Mouse (Mus musculus) MEL (cell line): ENCODE results near the gene Syt2. TPM values are rescaled to one million over a fixed set of nuclear protein-coding genes. Genes with fewer than 3 reads are reported as not detected.

Source experiments
- DNase-seq: peaks from one replicate; pipeline ENCODE4 v3.0.0; 2011; ENCODE audit warnings: low read depth, low spot score
- H3K27ac ChIP-seq: 2 replicates; pipeline ENCODE4 v1.5.1; 2012; ENCODE audit warnings: low read depth, mild to moderate bottlenecking, control low read depth, low read length, moderate library complexity; ENCODE audit not compliant: control insufficient read depth
- H3K27me3 ChIP-seq, 2 experiments: fragments of 150-350 bp in 1 of 2; sonication (generic) in 1 of 2; 2 replicates each; pipeline ENCODE4 v1.6.1; 2012; ENCODE audit warnings: low read length in 2 of 2, mild to moderate bottlenecking in 2 of 2, improper control_type of control experiment in 1 of 2, moderate library complexity in 1 of 2; ENCODE audit not compliant: insufficient read depth in 2 of 2, control insufficient read depth in 1 of 2
- H3K36me3 ChIP-seq, 2 experiments: 2 replicates each; pipeline ENCODE4 v1.6.1; 2012 to 2014; ENCODE audit warnings: low read length in 2 of 2, improper control_type of control experiment in 1 of 2, inconsistent platforms in 1 of 2, mild to moderate bottlenecking in 1 of 2; ENCODE audit not compliant: insufficient read depth in 2 of 2, control insufficient read depth in 1 of 2
- H3K4me1 ChIP-seq, 2 experiments: fragments of 150-350 bp in 1 of 2; sonication (generic) in 1 of 2; 2 replicates each; pipeline ENCODE4 v1.6.1; 2012; ENCODE audit warnings: low read length in 2 of 2, improper control_type of control experiment in 1 of 2, mild to moderate bottlenecking in 1 of 2; ENCODE audit not compliant: insufficient read depth in 2 of 2, control insufficient read depth in 1 of 2
- H3K4me3 ChIP-seq, 2 experiments: fragments of 150-350 bp in 1 of 2; sonication (generic) in 1 of 2; 2 replicates each; pipeline ENCODE4 v1.5.1; 2012; ENCODE audit warnings: low read depth in 2 of 2, low read length in 2 of 2, mild to moderate bottlenecking in 2 of 2, moderate library complexity in 2 of 2, control low read depth in 1 of 2, improper control_type of control experiment in 1 of 2; ENCODE audit not compliant: control insufficient read depth in 1 of 2, insufficient read depth in 1 of 2
- H3K79me2 ChIP-seq: 2 replicates; pipeline ENCODE4 v1.6.1; 2012; ENCODE audit warnings: mild to moderate bottlenecking, low read length, moderate library complexity; ENCODE audit not compliant: control insufficient read depth, poor library complexity, insufficient read depth
- H3K9ac ChIP-seq: 2 replicates; pipeline ENCODE4 v1.6.1; 2012; ENCODE audit warnings: low read depth, mild to moderate bottlenecking, control low read depth, low read length, moderate library complexity; ENCODE audit not compliant: control insufficient read depth, poor library complexity, severe bottlenecking
- H3K9me3 ChIP-seq: fragments of 150-350 bp; sonication (generic); replicated peaks from 2 replicates; pipeline ENCODE4 v1.6.1; 2012; ENCODE audit warnings: mild to moderate bottlenecking, low read length, improper control_type of control experiment, moderate library complexity; ENCODE audit not compliant: insufficient read depth
- CHD1 ChIP-seq: IDR thresholded peaks from 2 replicates; pipeline ENCODE4 v1.6.1; 2012; ENCODE audit warnings: low read depth, mild to moderate bottlenecking, inconsistent platforms, low read length, improper control_type of control experiment
- CHD2 ChIP-seq: IDR thresholded peaks from 2 replicates; pipeline ENCODE4 v1.6.1; 2011; ENCODE audit warnings: low read length, improper control_type of control experiment
- CTCF ChIP-seq, 3 experiments: IDR thresholded peaks in 2 of 3; conservative IDR thresholded peaks in 1 of 3; 2 replicates each; pipeline ENCODE4 v1.5.1; 2011 to 2012; ENCODE audit warnings: low read length in 3 of 3, low read depth in 2 of 3, mild to moderate bottlenecking in 2 of 3, improper control_type of control experiment in 1 of 3, inconsistent platforms in 1 of 3, mixed read lengths in 1 of 3, moderate library complexity in 1 of 3; ENCODE audit not compliant: control insufficient read depth in 1 of 3, insufficient read depth in 1 of 3, poor library complexity in 1 of 3, severe bottlenecking in 1 of 3
- E2F4 ChIP-seq: IDR thresholded peaks from 2 replicates; pipeline ENCODE4 v1.6.1; 2011; ENCODE audit warnings: low read depth, low read length, improper control_type of control experiment, borderline replicate concordance
- ELF1 ChIP-seq: IDR thresholded peaks from 2 replicates; pipeline ENCODE4 v1.6.1; 2014; ENCODE audit warnings: low read depth, mild to moderate bottlenecking, inconsistent platforms, low read length, improper control_type of control experiment, moderate library complexity
- EP300 ChIP-seq, 2 experiments: IDR thresholded peaks; 2 replicates each; pipeline ENCODE4 v1.6.1; 2011; ENCODE audit warnings: improper control_type of control experiment in 2 of 2, low read length in 2 of 2, low read depth in 1 of 2, mild to moderate bottlenecking in 1 of 2
- ETS1 ChIP-seq: IDR thresholded peaks from 2 replicates; pipeline ENCODE4 v1.6.1; 2012; ENCODE audit warnings: low read depth, mild to moderate bottlenecking, inconsistent platforms, low read length, improper control_type of control experiment, moderate library complexity
- GABPA ChIP-seq: IDR thresholded peaks from 2 replicates; pipeline ENCODE4 v1.6.1; 2012; ENCODE audit warnings: low read depth, mild to moderate bottlenecking, inconsistent platforms, low read length, improper control_type of control experiment, moderate library complexity
- HCFC1 ChIP-seq: IDR thresholded peaks from 2 replicates; pipeline ENCODE4 v1.6.1; 2012; ENCODE audit warnings: low read depth, mild to moderate bottlenecking, inconsistent platforms, low read length, improper control_type of control experiment, moderate library complexity
- JUND ChIP-seq: IDR thresholded peaks from 2 replicates; pipeline ENCODE4 v1.6.1; 2011; ENCODE audit warnings: low read depth, mild to moderate bottlenecking, improper control_type of control experiment, low read length
- MAFK ChIP-seq: IDR thresholded peaks from 2 replicates; pipeline ENCODE4 v1.6.1; 2011; ENCODE audit warnings: low read depth, mild to moderate bottlenecking, low read length, improper control_type of control experiment, borderline replicate concordance
- MAX ChIP-seq: IDR thresholded peaks from 2 replicates; pipeline ENCODE4 v1.6.1; 2011; ENCODE audit warnings: low read length, improper control_type of control experiment
- MEF2A ChIP-seq: IDR thresholded peaks from 2 replicates; pipeline ENCODE4 v1.6.1; 2014; ENCODE audit warnings: low read depth, mild to moderate bottlenecking, inconsistent platforms, low read length, improper control_type of control experiment; ENCODE audit not compliant: poor library complexity, insufficient replicate concordance, severe bottlenecking; ENCODE audit errors: extremely low read depth
- MYB ChIP-seq: IDR thresholded peaks from 2 replicates; pipeline ENCODE4 v1.6.1; 2011; ENCODE audit warnings: mild to moderate bottlenecking, low read depth, low read length, improper control_type of control experiment
- NELFE ChIP-seq: IDR thresholded peaks from 2 replicates; pipeline ENCODE4 v1.6.1; 2011; ENCODE audit warnings: low read depth, low read length, improper control_type of control experiment
- POLR2A ChIP-seq, 2 experiments: IDR thresholded peaks; 2 replicates each; pipeline ENCODE4 v1.6.1; 2011 to 2012; ENCODE audit warnings: low read length in 2 of 2, mild to moderate bottlenecking in 2 of 2, control low read depth in 1 of 2, improper control_type of control experiment in 1 of 2, low read depth in 1 of 2, moderate library complexity in 1 of 2; ENCODE audit not compliant: control insufficient read depth in 1 of 2, insufficient read depth in 1 of 2, poor library complexity in 1 of 2
- POLR2AphosphoS2 ChIP-seq: IDR thresholded peaks from 2 replicates; pipeline ENCODE4 v1.6.1; 2011; ENCODE audit warnings: low read length, improper control_type of control experiment
- POLR2AphosphoS5 ChIP-seq: IDR thresholded peaks from 2 replicates; pipeline ENCODE4 v1.6.1; 2012; ENCODE audit warnings: low read depth, borderline replicate concordance, mild to moderate bottlenecking, inconsistent platforms, low read length, moderate library complexity, mixed read lengths
- SMC3 ChIP-seq: IDR thresholded peaks from 2 replicates; pipeline ENCODE4 v1.6.1; 2011; ENCODE audit warnings: low read depth, low read length, improper control_type of control experiment
- TAL1 ChIP-seq: IDR thresholded peaks from 2 replicates; pipeline ENCODE4 v1.6.1; 2012; ENCODE audit warnings: mild to moderate bottlenecking, inconsistent platforms, low read length, moderate library complexity, mixed read lengths
- TBP ChIP-seq: IDR thresholded peaks from 2 replicates; pipeline ENCODE4 v1.8.0; 2011; ENCODE audit warnings: low read depth, low read length, improper control_type of control experiment
- TCF12 ChIP-seq: IDR thresholded peaks from 2 replicates; pipeline ENCODE4 v1.6.1; 2014; ENCODE audit warnings: low read depth, mild to moderate bottlenecking, inconsistent platforms, low read length, improper control_type of control experiment, moderate library complexity
- UBTF ChIP-seq: IDR thresholded peaks from 2 replicates; pipeline ENCODE4 v1.6.1; 2012; ENCODE audit warnings: low read depth, mild to moderate bottlenecking, inconsistent platforms, low read length, improper control_type of control experiment, moderate library complexity, borderline replicate concordance; ENCODE audit not compliant: insufficient read depth
- USF1 ChIP-seq: IDR thresholded peaks from 2 replicates; pipeline ENCODE4 v1.6.1; 2014; ENCODE audit warnings: low read depth, mild to moderate bottlenecking, inconsistent platforms, low read length, improper control_type of control experiment, moderate library complexity
- USF2 ChIP-seq, 2 experiments: IDR thresholded peaks; 2 replicates each; pipeline ENCODE4 v1.6.1; 2011 to 2012; ENCODE audit warnings: improper control_type of control experiment in 2 of 2, low read length in 2 of 2, borderline replicate concordance in 1 of 2, inconsistent platforms in 1 of 2, low read depth in 1 of 2, mild to moderate bottlenecking in 1 of 2; ENCODE audit not compliant: insufficient read depth in 1 of 2
- ZC3H11A ChIP-seq: IDR thresholded peaks from 2 replicates; pipeline ENCODE4 v1.6.1; 2012; ENCODE audit warnings: low read depth, mild to moderate bottlenecking, inconsistent platforms, low read length, improper control_type of control experiment
- ZKSCAN1 ChIP-seq: IDR thresholded peaks from 2 replicates; pipeline ENCODE4 v1.6.1; 2012; ENCODE audit warnings: low read depth, mild to moderate bottlenecking, inconsistent platforms, low read length, improper control_type of control experiment, moderate library complexity
- ZMIZ1 ChIP-seq: IDR thresholded peaks from 2 replicates; pipeline ENCODE4 v1.6.1; 2012; ENCODE audit warnings: low read depth, mild to moderate bottlenecking, inconsistent platforms, low read length, improper control_type of control experiment, moderate library complexity
- ZNF384 ChIP-seq: IDR thresholded peaks from 2 replicates; pipeline ENCODE4 v1.6.1; 2012; ENCODE audit warnings: low read depth, mild to moderate bottlenecking, inconsistent platforms, low read length, improper control_type of control experiment
- polyA plus RNA-seq, 2 experiments: library from polyadenylated mRNA; stranded (reverse) in 1 of 2; unstranded in 1 of 2; fragments of >175 nt in 1 of 2; fragments of >200 nt in 1 of 2; gene quantifications; 2 replicates each; pipeline versions ENCODE4 v1.2.1 to v1.2.4; 2012; ENCODE audit warnings: low replicate concordance in 2 of 2, low read depth in 1 of 2; ENCODE audit not compliant: insufficient read length in 2 of 2, insufficient read depth in 1 of 2, missing spikeins in 1 of 2
- total RNA-seq: library from RNA; depleted of rRNA; stranded (reverse); fragments of 300-350 nt; gene quantifications from 2 replicates; pipeline ENCODE4 v1.2.3, GENCODE M21; 2012

The Syt2 gene
- total and polyA plus RNA-seq, 3 experiments, result 0.31 TPM; not detected in 2

DNA sequence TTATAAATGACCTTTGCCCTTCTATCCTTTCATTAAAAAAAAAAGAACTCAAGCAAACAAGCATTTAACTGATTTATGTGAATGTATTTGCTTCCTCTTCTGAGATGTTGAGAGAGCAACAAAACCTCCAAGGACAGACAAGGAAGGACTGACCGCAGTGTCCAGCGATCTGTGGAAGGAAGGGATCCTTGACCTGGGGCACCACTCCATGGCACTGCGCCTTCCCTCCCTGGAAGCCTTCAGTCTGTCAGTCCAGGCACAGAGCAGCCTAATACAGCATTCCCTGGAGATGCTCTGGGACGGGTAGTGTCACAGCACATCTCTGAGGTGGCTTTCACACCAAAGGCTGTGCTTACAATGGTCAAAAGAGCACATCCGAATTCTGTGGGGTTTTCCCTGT, 136.3 kb downstream of the Syt2 start:
- no peaks in the 10 kb centered on the region for H3K36me3 ChIP-seq
- H3K9me3 ChIP-seq, result no peaks in the 10 kb centered on the region
- no peaks in the 10 kb centered on the region for H3K4me1 ChIP-seq
- no peak overlapping the region for H3K9ac ChIP-seq
- H3K27me3 ChIP-seq, result no peaks in the 10 kb centered on the region
- no peak for TF ChIP-seq SMC3
- no peak for TF ChIP-seq MYB
- TF ChIP-seq CTCF (IDR thresholded peaks at IDR 0.05 in 2 of 3, conservative IDR thresholded peaks at IDR 0.05 in 1 of 3; ENCODE audit: control insufficient read depth in 1 of 3, insufficient read depth in 1 of 3, low read depth in 2 of 3, low read length in 3 of 3, poor library complexity in 1 of 3, severe bottlenecking in 1 of 3), result no peak
- TF ChIP-seq UBTF, result no peak
- no peak for TF ChIP-seq MEF2A
- no peak for TF ChIP-seq ZNF384
- no peak for TF ChIP-seq EP300 (IDR thresholded peaks at IDR 0.05; ENCODE audit: low read depth in 1 of 2, low read length in 2 of 2)
- TF ChIP-seq TAL1, result no peak
- TF ChIP-seq POLR2AphosphoS5, result no peak
- TF ChIP-seq ZKSCAN1, result no peak
- no peak for TF ChIP-seq MAX
- TF ChIP-seq TCF12, result no peak
- no peak for TF ChIP-seq MAFK
- TF ChIP-seq USF1, result no peak
- no peak for TF ChIP-seq CHD2
- no peak for TF ChIP-seq POLR2AphosphoS2
- H3K79me2 ChIP-seq, result no peaks in the 10 kb centered on the region
- DNase-seq, result no peak
- H3K27ac ChIP-seq, result no peak overlapping the region
- H3K4me3 ChIP-seq, result no peak overlapping the region

- H3K27me3 ChIP-seq, result no peaks in the 10 kb centered on the region
- no peaks in the 10 kb centered on the region for H3K79me2 ChIP-seq
- no peak for DNase-seq
- TF ChIP-seq ZMIZ1, result no peak
- TF ChIP-seq GABPA, result no peak
- TF ChIP-seq ZNF384, result no peak
- TF ChIP-seq MAFK, result no peak
- TF ChIP-seq POLR2A (IDR thresholded peaks at IDR 0.05; ENCODE audit: control insufficient read depth in 1 of 2, insufficient read depth in 1 of 2, low read depth in 1 of 2, low read length in 2 of 2, poor library complexity in 1 of 2), result no peak
- TF ChIP-seq JUND, result no peak
- TF ChIP-seq ETS1, result no peak
- no peak for TF ChIP-seq CHD1
- no peak for TF ChIP-seq ZC3H11A
- no peak for TF ChIP-seq MYB
- TF ChIP-seq NELFE, result no peak
- no peak for TF ChIP-seq USF2 (IDR thresholded peaks at IDR 0.05; ENCODE audit: borderline replicate concordance in 1 of 2, insufficient read depth in 1 of 2, low read depth in 1 of 2, low read length in 2 of 2)
- TF ChIP-seq E2F4, result no peak
- no peak for TF ChIP-seq HCFC1
- TF ChIP-seq MEF2A, result no peak
- TF ChIP-seq ELF1, result no peak
- no peak for TF ChIP-seq TBP
- H3K27ac ChIP-seq, result no peak overlapping the region
- H3K36me3 ChIP-seq, result no peaks in the 10 kb centered on the region
- no peaks in the 10 kb centered on the region for H3K9me3 ChIP-seq
- no peaks in the 10 kb centered on the region for H3K4me1 ChIP-seq
- no peak overlapping the region for H3K4me3 ChIP-seq
- H3K9ac ChIP-seq, result no peak overlapping the region
These were observed 137.5 kb downstream of the Syt2 start for GRCm38 (mm10) chr1:134783958-134784357.
